Mouse (Mus musculus): ENCODE results near the gene Rab35. TPM values are rescaled to one million over a fixed set of nuclear protein-coding genes. Genes with fewer than 3 reads are reported as not detected.

Rab35 gene
- polyA plus RNA-seq, 1 experiment: 45.9 TPM

GRCm38 (mm10) chr5:115644192-115644591, 12.5 kb downstream of the Rab35 start:
- Histone ChIP-seq H3K36me3 (ENCODE audit: control insufficient read depth, insufficient read depth, low read length) (peaks cover 56% of the 10 kb centered on the region), H3K27ac (ENCODE audit: insufficient read depth, low read length) (no peak overlapping the region), H3K4me3 (ENCODE audit: extremely low read depth, insufficient read depth, insufficient read length) (no peak overlapping the region), H3K27me3 (ENCODE audit: control insufficient read depth, insufficient read depth, low read length) (no peaks in the 10 kb centered on the region), H3K4me1 (ENCODE audit: control insufficient read depth, insufficient read depth, insufficient read length) (no peaks in the 10 kb centered on the region)
- 92% methylated on average over 9 of the region's 9 CpGs for WGBS
- TF ChIP-seq CTCF (IDR thresholded peaks at IDR 0.05; ENCODE audit: extremely low read depth, insufficient read depth, insufficient read length, insufficient replicate concordance) (peak; percentile 15; the same call in 1 of the 2 replicates), POLR2A (IDR thresholded peaks at IDR 0.05; ENCODE audit: low read depth, low read length) (no peak)
- no peak for DNase-seq (ENCODE audit: low read depth in 1 of 2, low spot score in 2 of 2)

GRCm38 (mm10) chr5:115648876-115649275, 17.2 kb downstream of the Rab35 start:
- Histone ChIP-seq H3K27me3 (ENCODE audit: control insufficient read depth, insufficient read depth, low read length) (no peaks in the 10 kb centered on the region), H3K4me3 (ENCODE audit: extremely low read depth, insufficient read depth, insufficient read length) (no peak overlapping the region), H3K27ac (ENCODE audit: insufficient read depth, low read length) (no peak overlapping the region), H3K36me3 (ENCODE audit: control insufficient read depth, insufficient read depth, low read length) (peaks cover 26% of the 10 kb centered on the region), H3K4me1 (ENCODE audit: control insufficient read depth, insufficient read depth, insufficient read length) (peaks cover 4% of the 10 kb centered on the region; the same call in 1 of the 2 replicates)
- WGBS: 95% methylated on average over 3 of the region's 3 CpGs
- DNase-seq (ENCODE audit: low read depth in 1 of 2, low spot score in 2 of 2): no peak
- TF ChIP-seq POLR2A (IDR thresholded peaks at IDR 0.05; ENCODE audit: low read depth, low read length) (no peak), CTCF (IDR thresholded peaks at IDR 0.05; ENCODE audit: extremely low read depth, insufficient read depth, insufficient read length, insufficient replicate concordance) (no peak)

GRCm38 (mm10) chr5:115649699-115650098, 18.0 kb downstream of the Rab35 start:
- Histone ChIP-seq H3K4me1 (ENCODE audit: control insufficient read depth, insufficient read depth, insufficient read length) (peaks cover 4% of the 10 kb centered on the region; the same call in 1 of the 2 replicates), H3K27me3 (ENCODE audit: control insufficient read depth, insufficient read depth, low read length) (no peaks in the 10 kb centered on the region), H3K27ac (ENCODE audit: insufficient read depth, low read length) (no peak overlapping the region), H3K4me3 (ENCODE audit: extremely low read depth, insufficient read depth, insufficient read length) (no peak overlapping the region), H3K36me3 (ENCODE audit: control insufficient read depth, insufficient read depth, low read length) (peaks cover 20% of the 10 kb centered on the region)
- DNase-seq (ENCODE audit: low read depth in 1 of 2, low spot score in 2 of 2): no peak
- 92% methylated on average over 8 of the region's 8 CpGs for WGBS
- TF ChIP-seq POLR2A (IDR thresholded peaks at IDR 0.05; ENCODE audit: low read depth, low read length) (no peak), CTCF (IDR thresholded peaks at IDR 0.05; ENCODE audit: extremely low read depth, insufficient read depth, insufficient read length, insufficient replicate concordance) (no peak)

GRCm38 (mm10) chr5:115650885-115651284, 19.2 kb downstream of the Rab35 start:
- peaks cover 10% of the 10 kb centered on the region for H3K36me3 ChIP-seq (ENCODE audit: control insufficient read depth, insufficient read depth, low read length)
- 95% methylated on average over 10 of the region's 10 CpGs for WGBS
- H3K4me3 ChIP-seq (ENCODE audit: extremely low read depth, insufficient read depth, insufficient read length): no peak overlapping the region
- H3K4me1 ChIP-seq (ENCODE audit: control insufficient read depth, insufficient read depth, insufficient read length): peaks cover 4% of the 10 kb centered on the region; the same call in 1 of the 2 replicates
- DNase-seq (ENCODE audit: low read depth in 1 of 2, low spot score in 2 of 2): no peak
- no peaks in the 10 kb centered on the region for H3K27me3 ChIP-seq (ENCODE audit: control insufficient read depth, insufficient read depth, low read length)
- TF ChIP-seq CTCF (IDR thresholded peaks at IDR 0.05; ENCODE audit: extremely low read depth, insufficient read depth, insufficient read length, insufficient replicate concordance) (no peak), POLR2A (IDR thresholded peaks at IDR 0.05; ENCODE audit: low read depth, low read length) (no peak)
- H3K27ac ChIP-seq (ENCODE audit: insufficient read depth, low read length): no peak overlapping the region

- Histone ChIP-seq H3K4me1 (ENCODE audit: control insufficient read depth, insufficient read depth, insufficient read length) (peaks cover 4% of the 10 kb centered on the region; the same call in 1 of the 2 replicates), H3K4me3 (ENCODE audit: extremely low read depth, insufficient read depth, insufficient read length) (no peak overlapping the region), H3K27me3 (ENCODE audit: control insufficient read depth, insufficient read depth, low read length) (no peaks in the 10 kb centered on the region), H3K36me3 (ENCODE audit: control insufficient read depth, insufficient read depth, low read length) (peaks cover 4% of the 10 kb centered on the region), H3K27ac (ENCODE audit: insufficient read depth, low read length) (no peak overlapping the region)
- TF ChIP-seq POLR2A (IDR thresholded peaks at IDR 0.05; ENCODE audit: low read depth, low read length) (no peak), CTCF (IDR thresholded peaks at IDR 0.05; ENCODE audit: extremely low read depth, insufficient read depth, insufficient read length, insufficient replicate concordance) (no peak)
- no peak for DNase-seq (ENCODE audit: low read depth in 1 of 2, low spot score in 2 of 2)
- 92% methylated on average over 10 of the region's 10 CpGs for WGBS
Observed at GRCm38 (mm10) chr5:115651821-115652220, 20.1 kb downstream of the Rab35 start.

GRCm38 (mm10) chr5:115652681-115653575, 21.2 kb downstream of the Rab35 start:
- Histone ChIP-seq H3K4me3 (ENCODE audit: extremely low read depth, insufficient read depth, insufficient read length) (peak overlapping the region; percentile 52), H3K36me3 (ENCODE audit: control insufficient read depth, insufficient read depth, low read length) (no peaks in the 10 kb centered on the region), H3K27me3 (ENCODE audit: control insufficient read depth, insufficient read depth, low read length) (no peaks in the 10 kb centered on the region), H3K4me1 (ENCODE audit: control insufficient read depth, insufficient read depth, insufficient read length) (peaks cover 4% of the 10 kb centered on the region; the same call in 1 of the 2 replicates), H3K27ac (ENCODE audit: insufficient read depth, low read length) (peak overlapping the region; percentile 56)
- DNase-seq (ENCODE audit: low read depth in 1 of 2, low spot score in 2 of 2): peak; percentile 97 to 100
- WGBS: 3% methylated on average over 35 of the region's 35 CpGs
- peak; percentile 91 for TF ChIP-seq CTCF (IDR thresholded peaks at IDR 0.05; ENCODE audit: extremely low read depth, insufficient read depth, insufficient read length, insufficient replicate concordance)
- peak; percentile 83; the same call in 1 of the 2 replicates for TF ChIP-seq POLR2A (IDR thresholded peaks at IDR 0.05; ENCODE audit: low read depth, low read length)

All from spleen, adult 2 months (tissue).